Mouse (Mus musculus) thymus, adult 2 months (tissue): ENCODE data around the gene Crtc1. TPM values are rescaled to one million over a fixed set of nuclear protein-coding genes. Genes with fewer than 3 reads are reported as not detected.

Source experiments
- DNase-seq: peaks from one replicate; pipeline ENCODE4 v3.0.0; 2021
- H3K27ac ChIP-seq: fragments of 200-500 bp; 2 replicates; pipeline ENCODE4 v1.5.1; 2012; ENCODE audit warnings: low read length, control low read depth; ENCODE audit not compliant: control insufficient read depth, insufficient read depth
- H3K27me3 ChIP-seq: fragments of 200-500 bp; 2 replicates; pipeline ENCODE4 v1.6.1; 2012; ENCODE audit warnings: mild to moderate bottlenecking, low read length, moderate library complexity, mixed read lengths; ENCODE audit not compliant: control insufficient read depth, insufficient read depth
- H3K36me3 ChIP-seq: fragments of 200-500 bp; 2 replicates; pipeline ENCODE4 v1.6.1; 2012; ENCODE audit warnings: mild to moderate bottlenecking, low read length, moderate library complexity; ENCODE audit not compliant: control insufficient read depth, insufficient read depth
- H3K4me1 ChIP-seq: fragments of 200-500 bp; replicated peaks from 2 replicates; pipeline ENCODE4 v1.6.1; 2012; ENCODE audit warnings: low read length; ENCODE audit not compliant: control insufficient read depth, insufficient read depth
- H3K4me3 ChIP-seq: fragments of 200-500 bp; 2 replicates; pipeline ENCODE4 v1.5.1; 2012; ENCODE audit warnings: mild to moderate bottlenecking, low read length, control low read depth, moderate library complexity; ENCODE audit not compliant: control insufficient read depth, insufficient read depth
- CTCF ChIP-seq: fragments of 200-500 bp; IDR thresholded peaks from 2 replicates; pipeline ENCODE4 v1.5.1; 2012; ENCODE audit warnings: mild to moderate bottlenecking, control low read depth, low read length, moderate library complexity, borderline replicate concordance; ENCODE audit not compliant: control insufficient read depth, poor library complexity, insufficient read depth; ENCODE audit errors: extremely low read depth
- POLR2A ChIP-seq: fragments of 200-500 bp; IDR thresholded peaks from 2 replicates; pipeline ENCODE4 v1.6.1; 2012; ENCODE audit warnings: mild to moderate bottlenecking, low read length, control low read depth, moderate library complexity; ENCODE audit not compliant: control insufficient read depth, poor library complexity, insufficient read depth; ENCODE audit errors: extremely low read depth
- WGBS: fragments of 180-500 bp; shearing (Covaris S2); methylation state at CpG from one replicate; pipeline ENCODE4 v1.1.7; 2018; 5-methylcytosine and 5-hydroxymethylcytosine counted together
- polyA plus RNA-seq: library from polyadenylated mRNA; depleted of rRNA; stranded (reverse); fragments of >200 nt; gene quantifications from 2 replicates; pipeline ENCODE4 v1.2.3, GENCODE M21; 2012

Gene Crtc1
- polyA plus RNA-seq, 1 experiment: 43.9 TPM

DNA sequence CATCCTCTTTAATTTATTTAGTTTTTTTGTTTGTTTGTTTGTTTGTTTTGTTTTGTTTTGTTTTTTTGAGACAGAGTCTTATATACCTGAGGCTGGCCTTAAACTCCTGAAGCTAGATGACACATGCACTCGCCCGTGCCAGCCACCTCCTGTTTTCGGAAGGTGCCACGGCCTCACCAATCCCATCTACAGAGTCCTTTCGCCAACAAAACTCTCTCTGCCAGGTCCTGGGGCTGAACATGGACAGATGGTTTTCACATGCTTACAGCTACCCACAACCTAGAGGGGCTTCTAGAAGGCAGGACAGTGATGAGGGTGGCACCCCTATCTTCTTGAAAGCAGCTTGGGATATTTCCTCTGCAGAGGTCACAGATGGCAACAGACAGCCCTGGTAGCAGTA is 4.2 kb downstream of the Crtc1 start:
- H3K27ac ChIP-seq: no peak overlapping the region
- H3K27me3 ChIP-seq: no peaks in the 10 kb centered on the region
- H3K4me1 ChIP-seq: peaks cover 15% of the 10 kb centered on the region
- TF ChIP-seq POLR2A (no peak), CTCF (no peak)
- whole genome bisulfite sequencing: 97% methylated on average over 5 of the region's 5 CpGs
- no peaks in the 10 kb centered on the region for H3K36me3 ChIP-seq
- no peak for DNase-seq
- no peak overlapping the region for H3K4me3 ChIP-seq

DNA sequence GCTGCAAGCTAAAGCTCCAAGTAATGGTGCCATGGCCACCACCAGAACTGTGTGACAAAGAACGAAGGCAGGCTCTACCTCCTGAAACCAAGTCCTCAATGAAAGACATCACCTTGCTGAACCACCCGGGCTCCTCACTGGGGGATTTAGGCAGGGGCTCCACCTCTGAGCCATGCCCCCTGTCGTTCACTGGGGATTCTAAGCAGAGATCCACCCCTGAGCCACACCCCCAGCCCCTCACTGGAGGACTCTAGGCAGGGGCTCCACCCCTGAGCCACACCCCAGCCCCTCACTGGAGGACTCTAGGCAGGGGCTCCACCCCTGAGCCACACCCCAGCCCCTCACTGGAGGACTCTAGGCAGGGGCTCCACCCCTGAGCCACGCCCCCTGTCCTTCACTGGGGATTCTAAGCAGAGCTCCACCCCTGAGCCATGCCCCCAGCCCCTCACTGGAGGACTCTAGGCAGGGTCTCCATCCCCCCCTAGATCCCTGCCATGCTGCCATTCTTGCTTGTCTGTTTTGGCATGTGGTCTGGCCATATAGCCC is 6.3 kb downstream of the Crtc1 start:
- peaks cover 5% of the 10 kb centered on the region for H3K4me1 ChIP-seq
- no peak overlapping the region for H3K4me3 ChIP-seq
- H3K36me3 ChIP-seq: no peaks in the 10 kb centered on the region
- H3K27ac ChIP-seq: no peak overlapping the region
- TF ChIP-seq POLR2A (no peak), CTCF (no peak)
- WGBS: 85% methylated on average over 4 of the region's 4 CpGs
- no peaks in the 10 kb centered on the region for H3K27me3 ChIP-seq
- no peak for DNase-seq

DNA sequence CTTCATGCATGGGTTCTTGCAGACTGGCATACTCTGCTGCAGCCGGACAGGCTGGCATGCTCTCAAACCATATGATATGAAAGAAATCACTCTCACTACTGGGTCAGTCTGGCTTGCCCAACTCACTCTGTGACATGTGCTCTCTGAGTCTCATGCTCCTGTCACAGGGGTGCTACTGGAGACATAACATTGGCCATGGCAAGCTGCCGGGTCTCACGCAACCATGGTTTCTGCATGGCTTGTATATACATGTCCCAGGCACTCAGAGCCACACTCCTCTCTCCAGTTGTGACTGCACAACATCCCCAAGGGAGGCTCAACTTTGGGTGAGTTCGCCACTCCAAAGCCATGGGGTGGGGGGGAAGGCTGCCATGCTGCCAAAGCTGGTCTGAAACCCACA is 8.2 kb downstream of the Crtc1 start:
- H3K27me3 ChIP-seq: no peaks in the 10 kb centered on the region
- no peak for TF ChIP-seq POLR2A
- TF ChIP-seq CTCF: no peak
- no peaks in the 10 kb centered on the region for H3K36me3 ChIP-seq
- no peak overlapping the region for H3K27ac ChIP-seq
- 95% methylated on average over 4 of the region's 4 CpGs for WGBS
- peaks cover 13% of the 10 kb centered on the region for H3K4me1 ChIP-seq
- no peak for DNase-seq
- H3K4me3 ChIP-seq: no peak overlapping the region

DNA sequence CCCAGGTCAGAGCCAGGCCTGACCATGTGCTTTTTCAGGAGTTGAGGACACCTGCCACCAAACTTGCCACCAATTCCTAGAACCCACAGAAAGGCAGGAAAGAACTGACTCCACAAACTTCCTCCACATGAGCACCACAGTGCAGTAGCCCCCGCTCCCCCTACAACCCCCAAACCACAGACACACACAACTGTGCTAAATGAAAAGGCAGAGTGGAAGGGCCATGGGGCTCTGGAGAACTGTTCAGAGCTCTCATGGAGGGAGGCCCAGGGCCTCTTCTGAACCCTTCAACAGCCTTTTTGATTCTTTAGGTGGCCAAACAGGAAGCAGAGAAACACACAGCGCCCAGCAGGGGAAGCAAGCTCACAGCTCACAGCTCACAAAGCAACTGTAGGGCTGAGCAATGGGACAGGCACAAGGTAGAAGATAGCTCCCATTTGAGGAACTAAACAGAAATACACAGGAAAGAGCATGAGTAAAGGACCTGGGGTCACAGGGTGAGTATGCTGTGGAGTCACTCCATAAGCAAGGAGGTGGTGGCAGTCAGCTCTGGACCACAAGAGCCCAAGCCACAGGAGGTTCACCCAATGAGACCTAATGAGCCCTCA is 13.0 kb downstream of the Crtc1 start:
- WGBS: 10% methylated on average over 2 of the region's 2 CpGs
- H3K4me3 ChIP-seq: no peak overlapping the region
- DNase-seq: no peak

DNA sequence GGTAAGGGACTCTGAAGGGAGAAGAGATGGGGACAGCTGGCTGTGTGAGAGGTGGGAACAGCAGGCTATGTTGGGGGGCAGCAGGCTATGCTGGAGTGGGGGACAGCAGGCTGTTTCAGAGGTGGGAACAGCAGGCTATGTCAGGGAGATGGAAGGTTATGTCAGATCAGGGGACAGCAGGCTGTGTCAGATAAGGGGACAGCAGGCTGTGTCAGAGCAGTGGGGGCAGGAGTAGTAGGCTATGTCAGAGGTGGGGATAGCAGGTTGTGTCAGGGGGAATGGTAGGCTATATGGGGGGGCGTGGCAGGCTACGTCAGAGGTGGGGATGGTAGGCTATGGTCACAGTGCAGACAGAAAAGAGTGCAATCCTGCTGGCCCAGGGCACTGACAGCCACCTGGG is 16.7 kb downstream of the Crtc1 start:
- TF ChIP-seq POLR2A: no peak
- no peak for TF ChIP-seq CTCF
- no peak overlapping the region for H3K27ac ChIP-seq
- H3K36me3 ChIP-seq: no peaks in the 10 kb centered on the region
- H3K27me3 ChIP-seq: no peaks in the 10 kb centered on the region
- H3K4me3 ChIP-seq: no peak overlapping the region
- DNase-seq: no peak
- peaks cover 15% of the 10 kb centered on the region for H3K4me1 ChIP-seq
- 94% methylated on average over 2 of the region's 2 CpGs for WGBS

More for the DNA sequence above, 13.0 kb downstream of the Crtc1 start:
- peaks cover 12% of the 10 kb centered on the region for H3K4me1 ChIP-seq
- H3K27me3 ChIP-seq: no peaks in the 10 kb centered on the region
- H3K27ac ChIP-seq: no peak overlapping the region
- no peaks in the 10 kb centered on the region for H3K36me3 ChIP-seq
- TF ChIP-seq CTCF (no peak), POLR2A (no peak)

DNA sequence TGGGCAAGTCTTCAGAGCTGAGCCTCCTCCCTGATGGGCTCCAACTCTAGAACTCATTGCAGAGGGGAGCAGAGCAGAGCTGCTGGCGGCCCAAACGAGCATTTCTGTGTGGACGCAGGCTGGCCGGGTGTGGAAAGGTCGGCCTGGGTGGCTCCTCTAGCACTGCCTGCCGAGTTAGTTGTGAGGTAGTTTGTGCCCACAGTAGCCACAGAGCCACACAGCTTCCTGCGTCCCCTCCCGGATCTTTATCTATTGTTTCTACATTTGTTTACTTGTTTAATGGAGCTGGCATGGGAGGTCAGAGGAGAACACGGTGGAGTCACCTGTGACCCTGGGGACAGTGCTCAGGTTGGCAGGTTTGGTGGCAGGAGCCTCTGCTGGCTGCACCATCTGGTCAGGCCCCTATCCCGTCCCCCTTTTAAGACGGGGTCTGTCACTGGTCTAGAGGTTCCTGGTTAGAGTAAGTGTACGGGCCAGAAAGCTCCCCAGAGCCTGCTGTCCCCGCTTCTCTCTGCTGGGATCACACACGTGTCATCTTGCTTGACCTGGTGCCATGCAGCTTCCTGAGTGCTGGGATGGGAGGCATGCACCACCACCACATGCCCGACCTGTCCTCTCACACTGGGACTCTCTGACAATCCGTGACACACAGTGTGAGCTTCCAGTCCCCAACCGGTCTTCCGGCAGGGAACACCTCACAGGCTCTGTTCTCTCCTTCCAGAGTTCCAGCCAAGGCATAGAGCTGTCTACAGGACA is 17.9 kb downstream of the Crtc1 start:
- H3K4me3 ChIP-seq: no peak overlapping the region
- TF ChIP-seq POLR2A (no peak), CTCF (no peak)
- no peak for DNase-seq
- H3K36me3 ChIP-seq: no peaks in the 10 kb centered on the region
- H3K27me3 ChIP-seq: no peaks in the 10 kb centered on the region
- 52% methylated on average over 18 of the region's 18 CpGs for WGBS
- H3K4me1 ChIP-seq: peaks cover 9% of the 10 kb centered on the region
- no peak overlapping the region for H3K27ac ChIP-seq
